Mouse (Mus musculus): ENCODE measurements at regions not wholly inside any gene's neighbourhood (a gene's known extent, or its start where the extent isn't known, plus 50 kb on each side); places are given as distances from the start of the nearest gene placed in this dataset.

GRCm38 (mm10) chr10:91613794-91614479 lies 432.8 kb upstream of the Tmpo start:
- no peak overlapping the region for H3K27ac ChIP-seq (replicated peaks in 1 of 2; ENCODE audit: control insufficient read depth in 1 of 2, insufficient read depth in 1 of 2, low read depth in 2 of 2, low read length in 2 of 2)
- H3K27me3 ChIP-seq (ENCODE audit: control insufficient read depth, insufficient read depth, low read length), result no peaks in the 10 kb centered on the region
- H3K9ac ChIP-seq (ENCODE audit: low read length), result no peak overlapping the region
- H3K4me1 ChIP-seq (ENCODE audit: control insufficient read depth in 2 of 2, insufficient read depth in 2 of 2, low read length in 2 of 2), result no peaks in the 10 kb centered on the region
- H3K4me2 ChIP-seq (ENCODE audit: low read length), result no peak overlapping the region
- ATAC-seq (ENCODE audit: insufficient number of reproducible peaks, insufficient read depth, low FRiP score, low read depth), result no peak
- H3K4me3 ChIP-seq (ENCODE audit: control insufficient read depth in 1 of 2, insufficient read depth in 1 of 2, low read depth in 1 of 2, low read length in 2 of 2), result no peak overlapping the region
- H3K9me3 ChIP-seq (ENCODE audit: control insufficient read depth, low read length), result no peaks in the 10 kb centered on the region
- H3K36me3 ChIP-seq (ENCODE audit: control insufficient read depth, insufficient read depth, low read length), result no peaks in the 10 kb centered on the region
- 71% methylated on average over 8 of the region's 8 CpGs for WGBS

- Histone ChIP-seq H3K36me3 (ENCODE audit: control insufficient read depth, insufficient read depth, low read length) (no peaks in the 10 kb centered on the region), H3K4me3 (ENCODE audit: control insufficient read depth in 1 of 2, insufficient read depth in 1 of 2, low read depth in 1 of 2, low read length in 2 of 2) (no peak overlapping the region), H3K4me2 (ENCODE audit: low read length) (no peak overlapping the region), H3K27ac (replicated peaks in 1 of 2; ENCODE audit: control insufficient read depth in 1 of 2, insufficient read depth in 1 of 2, low read depth in 2 of 2, low read length in 2 of 2) (no peak overlapping the region), H3K4me1 (ENCODE audit: control insufficient read depth in 2 of 2, insufficient read depth in 2 of 2, low read length in 2 of 2) (no peaks in the 10 kb centered on the region), H3K9ac (ENCODE audit: low read length) (no peak overlapping the region), H3K9me3 (ENCODE audit: control insufficient read depth, low read length) (no peaks in the 10 kb centered on the region), H3K27me3 (ENCODE audit: control insufficient read depth, insufficient read depth, low read length) (no peaks in the 10 kb centered on the region)
- 82% methylated on average over 4 of the region's 4 CpGs for WGBS
- ATAC-seq (ENCODE audit: insufficient number of reproducible peaks, insufficient read depth, low FRiP score, low read depth), result no peak
These were observed 430.9 kb upstream of the Tmpo start for GRCm38 (mm10) chr10:91612052-91612451.

DNA sequence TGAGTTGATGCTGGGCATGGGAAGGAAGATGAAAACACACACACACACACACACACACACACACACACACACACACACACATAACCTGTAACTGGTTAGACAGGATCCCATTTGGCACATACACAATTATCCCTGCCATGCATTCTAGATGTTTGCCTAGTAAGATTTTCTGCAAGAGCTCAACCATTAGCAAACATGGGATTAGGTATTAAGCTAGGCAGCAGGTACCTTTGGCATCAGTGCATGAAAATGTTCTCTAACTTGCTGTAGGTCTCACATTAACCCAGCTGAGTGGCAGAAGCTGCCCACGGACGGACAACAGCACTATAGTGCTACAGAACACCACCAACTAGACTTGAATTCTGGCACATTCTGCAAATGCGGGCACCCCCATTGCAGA lies 413.8 kb upstream of the Tmpo start:
- Histone ChIP-seq H3K27ac (replicated peaks in 1 of 2; ENCODE audit: control insufficient read depth in 1 of 2, insufficient read depth in 1 of 2, low read depth in 2 of 2, low read length in 2 of 2) (no peak overlapping the region), H3K4me1 (ENCODE audit: control insufficient read depth in 2 of 2, insufficient read depth in 2 of 2, low read length in 2 of 2) (no peaks in the 10 kb centered on the region), H3K4me2 (ENCODE audit: low read length) (no peak overlapping the region), H3K9me3 (ENCODE audit: control insufficient read depth, low read length) (no peaks in the 10 kb centered on the region), H3K4me3 (ENCODE audit: control insufficient read depth in 1 of 2, insufficient read depth in 1 of 2, low read depth in 1 of 2, low read length in 2 of 2) (no peak overlapping the region), H3K36me3 (ENCODE audit: control insufficient read depth, insufficient read depth, low read length) (no peaks in the 10 kb centered on the region), H3K27me3 (ENCODE audit: control insufficient read depth, insufficient read depth, low read length) (no peaks in the 10 kb centered on the region), H3K9ac (ENCODE audit: low read length) (no peak overlapping the region)
- WGBS, result 88% methylated on average over 3 of the region's 3 CpGs
- no peak for ATAC-seq (ENCODE audit: insufficient number of reproducible peaks, insufficient read depth, low FRiP score, low read depth)

DNA sequence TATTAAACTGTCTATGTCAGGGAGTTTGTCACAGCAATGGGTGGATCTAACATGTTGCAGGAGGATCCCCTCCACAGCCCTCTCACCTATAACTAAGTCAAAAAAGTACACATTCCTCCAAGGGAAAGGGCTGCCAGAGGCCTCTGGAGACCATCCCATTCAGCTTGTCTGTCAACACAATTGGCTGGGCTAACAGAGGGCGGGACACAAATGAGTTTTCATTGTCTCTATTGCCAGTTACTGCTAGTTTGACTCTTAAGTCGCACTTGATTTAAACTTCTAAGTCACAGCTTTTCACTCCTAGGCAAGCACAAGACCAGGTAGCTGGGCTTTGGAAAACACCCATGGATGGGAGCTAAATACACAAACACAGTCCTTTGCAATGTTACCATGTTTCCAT lies 412.3 kb upstream of the Tmpo start:
- WGBS, result 81% methylated on average over 2 of the region's 2 CpGs
- H3K27ac ChIP-seq (replicated peaks in 1 of 2; ENCODE audit: control insufficient read depth in 1 of 2, insufficient read depth in 1 of 2, low read depth in 2 of 2, low read length in 2 of 2), result no peak overlapping the region

GRCm38 (mm10) chr10:91591845-91592244 lies 410.7 kb upstream of the Tmpo start:
- no peak overlapping the region for H3K4me3 ChIP-seq (ENCODE audit: control insufficient read depth in 1 of 2, insufficient read depth in 1 of 2, low read depth in 1 of 2, low read length in 2 of 2)
- no peaks in the 10 kb centered on the region for H3K9me3 ChIP-seq (ENCODE audit: control insufficient read depth, low read length)
- no peak overlapping the region for H3K4me2 ChIP-seq (ENCODE audit: low read length)
- H3K9ac ChIP-seq (ENCODE audit: low read length), result no peak overlapping the region
- H3K27ac ChIP-seq (replicated peaks in 1 of 2; ENCODE audit: control insufficient read depth in 1 of 2, insufficient read depth in 1 of 2, low read depth in 2 of 2, low read length in 2 of 2), result no peak overlapping the region
- H3K4me1 ChIP-seq (ENCODE audit: control insufficient read depth in 2 of 2, insufficient read depth in 2 of 2, low read length in 2 of 2), result no peaks in the 10 kb centered on the region
- ATAC-seq (ENCODE audit: insufficient number of reproducible peaks, insufficient read depth, low FRiP score, low read depth), result no peak
- H3K36me3 ChIP-seq (ENCODE audit: control insufficient read depth, insufficient read depth, low read length), result no peaks in the 10 kb centered on the region
- no peaks in the 10 kb centered on the region for H3K27me3 ChIP-seq (ENCODE audit: control insufficient read depth, insufficient read depth, low read length)
- WGBS, result 79% methylated on average over 10 of the region's 10 CpGs

More for the DNA sequence above, 412.3 kb upstream of the Tmpo start:
- Histone ChIP-seq H3K9me3 (ENCODE audit: control insufficient read depth, low read length) (no peaks in the 10 kb centered on the region), H3K27me3 (ENCODE audit: control insufficient read depth, insufficient read depth, low read length) (no peaks in the 10 kb centered on the region), H3K4me3 (ENCODE audit: control insufficient read depth in 1 of 2, insufficient read depth in 1 of 2, low read depth in 1 of 2, low read length in 2 of 2) (no peak overlapping the region), H3K9ac (ENCODE audit: low read length) (no peak overlapping the region), H3K36me3 (ENCODE audit: control insufficient read depth, insufficient read depth, low read length) (no peaks in the 10 kb centered on the region), H3K4me1 (ENCODE audit: control insufficient read depth in 2 of 2, insufficient read depth in 2 of 2, low read length in 2 of 2) (no peaks in the 10 kb centered on the region), H3K4me2 (ENCODE audit: low read length) (no peak overlapping the region)
- no peak for ATAC-seq (ENCODE audit: insufficient number of reproducible peaks, insufficient read depth, low FRiP score, low read depth)

DNA sequence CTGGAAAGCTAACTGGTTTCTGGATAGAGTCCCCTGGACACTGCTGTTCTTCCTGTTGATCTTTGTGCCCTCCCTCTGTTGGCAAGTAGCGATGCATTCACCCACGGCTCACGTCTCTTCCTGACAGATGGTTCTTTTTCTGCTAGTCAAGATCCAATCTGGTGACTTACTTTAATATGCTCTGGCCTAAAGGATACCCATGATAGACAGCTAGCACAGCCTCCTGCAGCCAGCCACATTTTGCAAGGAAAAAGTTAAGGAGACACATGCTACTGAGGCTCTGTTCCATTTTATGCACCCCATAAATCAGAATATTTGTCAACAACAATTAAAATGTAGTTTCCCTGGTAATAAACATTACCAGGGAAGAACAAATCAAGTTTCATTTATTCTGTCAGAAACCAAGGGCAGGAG lies 410.3 kb upstream of the Tmpo start:
- Histone ChIP-seq H3K27me3 (ENCODE audit: control insufficient read depth, insufficient read depth, low read length) (no peaks in the 10 kb centered on the region), H3K9ac (ENCODE audit: low read length) (no peak overlapping the region), H3K4me2 (ENCODE audit: low read length) (no peak overlapping the region), H3K27ac (replicated peaks in 1 of 2; ENCODE audit: control insufficient read depth in 1 of 2, insufficient read depth in 1 of 2, low read depth in 2 of 2, low read length in 2 of 2) (no peak overlapping the region), H3K4me3 (ENCODE audit: control insufficient read depth in 1 of 2, insufficient read depth in 1 of 2, low read depth in 1 of 2, low read length in 2 of 2) (no peak overlapping the region), H3K4me1 (ENCODE audit: control insufficient read depth in 2 of 2, insufficient read depth in 2 of 2, low read length in 2 of 2) (no peaks in the 10 kb centered on the region), H3K9me3 (ENCODE audit: control insufficient read depth, low read length) (no peaks in the 10 kb centered on the region), H3K36me3 (ENCODE audit: control insufficient read depth, insufficient read depth, low read length) (no peaks in the 10 kb centered on the region)
- no peak for ATAC-seq (ENCODE audit: insufficient number of reproducible peaks, insufficient read depth, low FRiP score, low read depth)
- WGBS, result 58% methylated on average over 3 of the region's 3 CpGs

- ATAC-seq (ENCODE audit: insufficient number of reproducible peaks, insufficient read depth, low FRiP score, low read depth), result no peak
- H3K9me3 ChIP-seq (ENCODE audit: control insufficient read depth, low read length), result no peaks in the 10 kb centered on the region
- H3K9ac ChIP-seq (ENCODE audit: low read length), result no peak overlapping the region
- peaks cover 0 to 4% of the 10 kb centered on the region in 2 experiments; a peak in 1 of 4 replicates for H3K4me1 ChIP-seq (ENCODE audit: control insufficient read depth in 2 of 2, insufficient read depth in 2 of 2, low read length in 2 of 2)
- H3K27ac ChIP-seq (replicated peaks in 1 of 2; ENCODE audit: control insufficient read depth in 1 of 2, insufficient read depth in 1 of 2, low read depth in 2 of 2, low read length in 2 of 2), result no peak overlapping the region
- H3K4me2 ChIP-seq (ENCODE audit: low read length), result no peak overlapping the region
- H3K4me3 ChIP-seq (ENCODE audit: control insufficient read depth in 1 of 2, insufficient read depth in 1 of 2, low read depth in 1 of 2, low read length in 2 of 2), result no peak overlapping the region
- no peaks in the 10 kb centered on the region for H3K27me3 ChIP-seq (ENCODE audit: control insufficient read depth, insufficient read depth, low read length)
- 82% methylated on average over 3 of the region's 3 CpGs for WGBS
- no peaks in the 10 kb centered on the region for H3K36me3 ChIP-seq (ENCODE audit: control insufficient read depth, insufficient read depth, low read length)
These were observed 402.1 kb upstream of the Tmpo start for GRCm38 (mm10) chr10:91583204-91583603.

GRCm38 (mm10) chr10:91580959-91581358 lies 399.8 kb upstream of the Tmpo start:
- no peak for ATAC-seq (ENCODE audit: insufficient number of reproducible peaks, insufficient read depth, low FRiP score, low read depth)
- Histone ChIP-seq H3K27ac (replicated peaks in 1 of 2; ENCODE audit: control insufficient read depth in 1 of 2, insufficient read depth in 1 of 2, low read depth in 2 of 2, low read length in 2 of 2) (no peak overlapping the region), H3K4me3 (ENCODE audit: control insufficient read depth in 1 of 2, insufficient read depth in 1 of 2, low read depth in 1 of 2, low read length in 2 of 2) (no peak overlapping the region)

More at GRCm38 (mm10) chr10:91580959-91581358, 399.8 kb upstream of the Tmpo start:
- Histone ChIP-seq H3K9me3 (ENCODE audit: control insufficient read depth, low read length) (no peaks in the 10 kb centered on the region), H3K9ac (ENCODE audit: low read length) (no peak overlapping the region), H3K36me3 (ENCODE audit: control insufficient read depth, insufficient read depth, low read length) (no peaks in the 10 kb centered on the region), H3K27me3 (ENCODE audit: control insufficient read depth, insufficient read depth, low read length) (no peaks in the 10 kb centered on the region), H3K4me2 (ENCODE audit: low read length) (no peak overlapping the region), H3K4me1 (ENCODE audit: control insufficient read depth in 2 of 2, insufficient read depth in 2 of 2, low read length in 2 of 2) (peaks cover 0 to 4% of the 10 kb centered on the region in 2 experiments; a peak in 1 of 4 replicates)
- WGBS, result 85% methylated on average over 11 of the region's 11 CpGs
